Mouse (Mus musculus): ENCODE measurements at regions not wholly inside any gene's neighbourhood (a gene's known extent, or its start where the extent isn't known, plus 50 kb on each side); places are given as distances from the start of the nearest gene placed in this dataset.

- DNase-seq (ENCODE audit: low read depth, low spot score) = no peak
Measured at GRCm38 (mm10) chr3:118418981-118419380, 142.9 kb upstream of the Dpyd start.

- no peak for DNase-seq (ENCODE audit: low read depth, low spot score)
Measured at GRCm38 (mm10) chr3:118421701-118422100, 140.2 kb upstream of the Dpyd start.

GRCm38 (mm10) chr3:118425748-118426147 is 136.2 kb upstream of the Dpyd start:
- no peak for DNase-seq (ENCODE audit: low read depth, low spot score)

GRCm38 (mm10) chr3:118428523-118428922 is 133.4 kb upstream of the Dpyd start:
- DNase-seq (ENCODE audit: low read depth, low spot score) = no peak

GRCm38 (mm10) chr3:118429825-118430630 is 131.9 kb upstream of the Dpyd start:
- no peak for DNase-seq (ENCODE audit: low read depth, low spot score)

GRCm38 (mm10) chr3:118430631-118430906 is 131.4 kb upstream of the Dpyd start:
- no peak for DNase-seq (ENCODE audit: low read depth, low spot score)

- DNase-seq (ENCODE audit: low read depth, low spot score) = peak; percentile 77
Measured at GRCm38 (mm10) chr3:118431031-118431723, 130.8 kb upstream of the Dpyd start.

- no peak for DNase-seq (ENCODE audit: low read depth, low spot score)
Measured at GRCm38 (mm10) chr3:118433441-118434021, 128.4 kb upstream of the Dpyd start.

GRCm38 (mm10) chr3:118434311-118434710 is 127.6 kb upstream of the Dpyd start:
- DNase-seq (ENCODE audit: low read depth, low spot score) = no peak

- no peak for DNase-seq (ENCODE audit: low read depth, low spot score)
Measured at GRCm38 (mm10) chr3:118434847-118435246, 127.1 kb upstream of the Dpyd start.

- DNase-seq (ENCODE audit: low read depth, low spot score) = no peak
Measured at GRCm38 (mm10) chr3:118435248-118435647, 126.7 kb upstream of the Dpyd start.

GRCm38 (mm10) chr3:118443742-118444332 is 118.1 kb upstream of the Dpyd start:
- DNase-seq (ENCODE audit: low read depth, low spot score) = no peak

GRCm38 (mm10) chr3:118445360-118445759 is 116.6 kb upstream of the Dpyd start:
- no peak for DNase-seq (ENCODE audit: low read depth, low spot score)

GRCm38 (mm10) chr3:118459636-118460035 is 102.3 kb upstream of the Dpyd start:
- DNase-seq (ENCODE audit: low read depth, low spot score) = no peak

GRCm38 (mm10) chr3:118465611-118466010 is 96.3 kb upstream of the Dpyd start:
- no peak for DNase-seq (ENCODE audit: low read depth, low spot score)

- peak; percentile 4 for DNase-seq (ENCODE audit: low read depth, low spot score)
Measured at GRCm38 (mm10) chr3:118472215-118472799, 89.6 kb upstream of the Dpyd start.

GRCm38 (mm10) chr3:118478065-118478464 is 83.9 kb upstream of the Dpyd start:
- no peak for DNase-seq (ENCODE audit: low read depth, low spot score)

- DNase-seq (ENCODE audit: low read depth, low spot score) = no peak
Measured at GRCm38 (mm10) chr3:118480515-118481248, 81.2 kb upstream of the Dpyd start.

GRCm38 (mm10) chr3:118485966-118486365 is 76.0 kb upstream of the Dpyd start:
- DNase-seq (ENCODE audit: low read depth, low spot score) = no peak

- no peak for DNase-seq (ENCODE audit: low read depth, low spot score)
Measured at GRCm38 (mm10) chr3:118487408-118487807, 74.5 kb upstream of the Dpyd start.

- no peak for DNase-seq (ENCODE audit: low read depth, low spot score)
Measured at GRCm38 (mm10) chr3:118491101-118491500, 70.8 kb upstream of the Dpyd start.
